Mouse (Mus musculus) CH12.LX (cell line): ENCODE measurements around the gene Cdk8. TPM values are rescaled to one million over a fixed set of nuclear protein-coding genes. Genes with fewer than 3 reads are reported as not detected.

ENCODE experiments used
- DNase-seq: peaks from one replicate; pipeline ENCODE4 v3.0.0-alpha.2; 2013; ENCODE audit errors: extremely low read depth
- H3K27ac ChIP-seq: 2 replicates; pipeline ENCODE4 v1.5.1; 2012; ENCODE audit warnings: low read depth, mild to moderate bottlenecking, control low read depth, moderate library complexity; ENCODE audit not compliant: insufficient read depth
- H3K27me3 ChIP-seq: replicated peaks from 2 replicates; pipeline ENCODE3; 2012; ENCODE audit warnings: inconsistent platforms
- H3K36me3 ChIP-seq, 2 experiments: replicated peaks in 1 of 2; 2 replicates each; pipeline versions ENCODE3 to v1.6.1; 2012; ENCODE audit warnings: inconsistent platforms in 1 of 2, low read length in 1 of 2, mild to moderate bottlenecking in 1 of 2, mixed read lengths in 1 of 2, moderate library complexity in 1 of 2; ENCODE audit not compliant: control insufficient read depth in 1 of 2, insufficient read depth in 1 of 2
- H3K4me1 ChIP-seq, 2 experiments: 2 replicates each; pipeline ENCODE4 v1.6.1; 2012; ENCODE audit warnings: inconsistent platforms in 1 of 2, moderate library complexity in 1 of 2; ENCODE audit not compliant: insufficient read depth in 2 of 2, control insufficient read depth in 1 of 2
- H3K4me2 ChIP-seq: 2 replicates; pipeline ENCODE4 v1.6.1; 2012; ENCODE audit warnings: low read depth, mild to moderate bottlenecking, control low read depth; ENCODE audit not compliant: poor library complexity, insufficient read depth, severe bottlenecking
- H3K4me3 ChIP-seq, 3 experiments: fragments of 150-350 bp in 1 of 3; sonication (generic) in 1 of 3; replicated peaks in 1 of 3; 2 replicates each; pipeline versions ENCODE3 to v1.5.1; 2011 to 2012; ENCODE audit warnings: low read depth in 2 of 3, low read length in 2 of 3, mild to moderate bottlenecking in 2 of 3, moderate library complexity in 2 of 3, control low read depth in 1 of 3, improper control_type of control experiment in 1 of 3, inconsistent platforms in 1 of 3, mixed read lengths in 1 of 3; ENCODE audit not compliant: poor library complexity in 1 of 3
- H3K79me2 ChIP-seq: replicated peaks from 2 replicates; pipeline ENCODE4 v1.6.1; 2012; ENCODE audit warnings: mild to moderate bottlenecking, moderate library complexity; ENCODE audit not compliant: control insufficient read depth, poor library complexity, insufficient read depth, severe bottlenecking; ENCODE audit errors: extremely low read depth
- H3K9ac ChIP-seq: 2 replicates; pipeline ENCODE4 v1.6.1; 2012; ENCODE audit warnings: low read depth, mild to moderate bottlenecking, control low read depth, moderate library complexity; ENCODE audit not compliant: insufficient read depth
- H3K9me3 ChIP-seq: replicated peaks from 2 replicates; pipeline ENCODE3; 2012; ENCODE audit warnings: low read length, inconsistent platforms, mixed read lengths
- BHLHE40 ChIP-seq: IDR thresholded peaks from 2 replicates; pipeline ENCODE4 v1.6.1; 2011; ENCODE audit warnings: mild to moderate bottlenecking, low read depth, low read length, improper control_type of control experiment
- CHD1 ChIP-seq: IDR thresholded peaks from 2 replicates; pipeline ENCODE4 v1.6.1; 2012; ENCODE audit warnings: low read depth, low read length, improper control_type of control experiment, inconsistent platforms
- CHD2 ChIP-seq: IDR thresholded peaks from 2 replicates; pipeline ENCODE4 v1.6.1; 2011; ENCODE audit warnings: low read length, improper control_type of control experiment
- CTCF ChIP-seq, 2 experiments: IDR thresholded peaks in 1 of 2; conservative IDR thresholded peaks in 1 of 2; 2 replicates each; pipeline ENCODE4 v1.5.1; 2011 to 2012; ENCODE audit warnings: low read depth in 2 of 2, low read length in 2 of 2, improper control_type of control experiment in 1 of 2, inconsistent platforms in 1 of 2, mild to moderate bottlenecking in 1 of 2, moderate library complexity in 1 of 2
- E2F4 ChIP-seq: IDR thresholded peaks from 2 replicates; pipeline ENCODE4 v1.6.1; 2011; ENCODE audit warnings: low read depth, low read length, improper control_type of control experiment; ENCODE audit not compliant: insufficient replicate concordance
- ELF1 ChIP-seq: IDR thresholded peaks from 2 replicates; pipeline ENCODE4 v1.6.1; 2014; ENCODE audit warnings: low read depth, mild to moderate bottlenecking, inconsistent platforms, low read length, improper control_type of control experiment
- ETS1 ChIP-seq: conservative IDR thresholded peaks from 2 replicates; pipeline ENCODE4 v1.6.1; 2012; ENCODE audit warnings: low read depth, mild to moderate bottlenecking, inconsistent platforms, low read length, improper control_type of control experiment, moderate library complexity
- GABPA ChIP-seq: IDR thresholded peaks from 2 replicates; pipeline ENCODE4 v1.6.1; 2012; ENCODE audit warnings: low read depth, low read length, improper control_type of control experiment, inconsistent platforms; ENCODE audit not compliant: insufficient replicate concordance
- HCFC1 ChIP-seq: IDR thresholded peaks from 2 replicates; pipeline ENCODE4 v1.6.1; 2012; ENCODE audit warnings: low read depth, mild to moderate bottlenecking, inconsistent platforms, low read length, improper control_type of control experiment
- IRF4 ChIP-seq: IDR thresholded peaks from 2 replicates; pipeline ENCODE4 v1.6.1; 2014; ENCODE audit warnings: low read depth, mild to moderate bottlenecking, inconsistent platforms, low read length, improper control_type of control experiment
- JUND ChIP-seq: conservative IDR thresholded peaks from 2 replicates; pipeline ENCODE4 v1.6.1; 2011; ENCODE audit warnings: low read depth, low read length, improper control_type of control experiment
- KAT2A ChIP-seq: IDR thresholded peaks from 2 replicates; pipeline ENCODE4 v1.6.1; 2012; ENCODE audit warnings: low read length, improper control_type of control experiment, inconsistent platforms; ENCODE audit not compliant: insufficient replicate concordance
- MAX ChIP-seq: IDR thresholded peaks from 2 replicates; pipeline ENCODE4 v1.6.1; 2011; ENCODE audit warnings: low read length, improper control_type of control experiment
- MAZ ChIP-seq: IDR thresholded peaks from 2 replicates; pipeline ENCODE4 v1.6.1; 2012; ENCODE audit warnings: low read depth, mild to moderate bottlenecking, inconsistent platforms, low read length, improper control_type of control experiment, moderate library complexity
- MXI1 ChIP-seq: IDR thresholded peaks from 2 replicates; pipeline ENCODE4 v1.6.1; 2011; ENCODE audit warnings: mild to moderate bottlenecking, low read depth, low read length, improper control_type of control experiment
- MYC ChIP-seq: IDR thresholded peaks from 2 replicates; pipeline ENCODE4 v1.6.1; 2011; ENCODE audit warnings: low read depth, mild to moderate bottlenecking, improper control_type of control experiment, low read length
- NELFE ChIP-seq: IDR thresholded peaks from 2 replicates; pipeline ENCODE4 v1.6.1; 2011; ENCODE audit warnings: low read depth, low read length, improper control_type of control experiment
- NRF1 ChIP-seq: IDR thresholded peaks from 2 replicates; pipeline ENCODE4 v1.6.1; 2014; ENCODE audit warnings: low read depth, mild to moderate bottlenecking, inconsistent platforms, low read length, improper control_type of control experiment, moderate library complexity
- PAX5 ChIP-seq: IDR thresholded peaks from 2 replicates; pipeline ENCODE4 v1.6.1; 2012; ENCODE audit warnings: low read length, inconsistent platforms, mixed read lengths
- POLR2A ChIP-seq: IDR thresholded peaks from 2 replicates; pipeline ENCODE4 v1.6.1; 2011; ENCODE audit warnings: low read depth, mild to moderate bottlenecking, improper control_type of control experiment, low read length
- RAD21 ChIP-seq: IDR thresholded peaks from 2 replicates; pipeline ENCODE4 v1.6.1; 2011; ENCODE audit warnings: low read depth, mild to moderate bottlenecking, low read length, improper control_type of control experiment, moderate library complexity
- RCOR1 ChIP-seq: conservative IDR thresholded peaks from 2 replicates; pipeline ENCODE4 v1.6.1; 2012; ENCODE audit warnings: low read depth, mild to moderate bottlenecking, inconsistent platforms, low read length, improper control_type of control experiment
- SMC3 ChIP-seq: IDR thresholded peaks from 2 replicates; pipeline ENCODE4 v1.6.1; 2011; ENCODE audit warnings: low read depth, low read length, improper control_type of control experiment
- TBP ChIP-seq: conservative IDR thresholded peaks from 2 replicates; pipeline ENCODE4 v1.6.1; 2011; ENCODE audit warnings: low read depth, low read length, improper control_type of control experiment
- TCF12 ChIP-seq: IDR thresholded peaks from 2 replicates; pipeline ENCODE4 v1.6.1; 2014; ENCODE audit warnings: low read depth, mild to moderate bottlenecking, inconsistent platforms, low read length, improper control_type of control experiment
- USF1 ChIP-seq: IDR thresholded peaks from 2 replicates; pipeline ENCODE4 v1.6.1; 2014; ENCODE audit warnings: low read depth, mild to moderate bottlenecking, inconsistent platforms, low read length, improper control_type of control experiment
- USF2 ChIP-seq: conservative IDR thresholded peaks from 2 replicates; pipeline ENCODE4 v1.6.1; 2011; ENCODE audit warnings: low read depth, low read length, improper control_type of control experiment
- ZKSCAN1 ChIP-seq: IDR thresholded peaks from 2 replicates; pipeline ENCODE4 v1.6.1; 2012; ENCODE audit warnings: low read depth, inconsistent platforms, low read length, improper control_type of control experiment, borderline replicate concordance
- ZMIZ1 ChIP-seq: IDR thresholded peaks from 2 replicates; pipeline ENCODE4 v1.6.1; 2012; ENCODE audit warnings: low read depth, mild to moderate bottlenecking, inconsistent platforms, low read length, improper control_type of control experiment
- ZNF384 ChIP-seq: IDR thresholded peaks from 2 replicates; pipeline ENCODE4 v1.6.1; 2012; ENCODE audit warnings: low read depth, low read length, improper control_type of control experiment, inconsistent platforms
- dilution Hi-C: fragments of 300-500 bp; cut with MboI; formaldehyde crosslinking; loops from 2 replicates; pipeline ENCODE4 v1.14.3; 2020; ENCODE audit warnings: low sequenced_read_pairs; ENCODE audit not compliant: extremely low pct_unique_long_range_greater_than_20kb, extremely low pct_ligation_motif_present
- in situ Hi-C: fragments of 300-500 bp; cut with MboI; formaldehyde crosslinking; loops from 3 replicates; pipeline ENCODE4 v1.14.3; 2019; ENCODE audit warnings: low sequenced_read_pairs, low pct_ligation_motif_present, low pct_unique_long_range_greater_than_20kb, mixed read lengths
- polyA plus RNA-seq: library from polyadenylated mRNA; unstranded; fragments of >175 nt; gene quantifications from 2 replicates; pipeline ENCODE4 v1.2.1, GENCODE M21; 2012; ENCODE audit warnings: low read depth; ENCODE audit not compliant: insufficient read length
- total RNA-seq, 2 experiments: library from RNA; depleted of rRNA; stranded (reverse); fragments of 300-350 nt in 1 of 2; fragments of >200 nt in 1 of 2; gene quantifications; 2 replicates each; pipeline ENCODE4 v1.2.3; 2012 to 2014

The Cdk8 gene
- total and polyA plus RNA-seq, 3 experiments: 52.6 to 99.1 (median 69.9) TPM

DNA sequence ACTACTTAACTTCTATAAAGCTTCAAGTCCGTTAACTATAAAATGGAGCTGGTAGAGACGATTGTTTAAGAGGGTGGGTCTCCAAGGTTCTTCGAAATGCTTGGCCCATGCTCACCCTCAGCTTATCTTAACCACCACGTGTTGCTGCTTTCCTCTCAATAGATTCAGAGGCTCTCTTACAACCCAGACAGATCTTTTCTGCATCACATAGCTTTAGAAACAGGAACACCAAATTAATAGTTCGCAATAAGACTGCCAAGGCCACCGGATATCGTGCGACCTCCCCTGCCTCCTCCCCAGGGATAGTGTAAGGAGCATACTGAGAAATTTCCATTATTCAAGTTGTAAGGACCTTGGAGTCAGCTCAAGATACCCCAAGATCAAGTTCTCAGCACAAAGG, 87.4 kb downstream of the Cdk8 start:
- Histone ChIP-seq H3K4me3 (no peak overlapping the region), H3K9me3 (no peaks in the 10 kb centered on the region), H3K79me2 (no peaks in the 10 kb centered on the region)
- TF ChIP-seq CHD1: no peak
- no peak for TF ChIP-seq RAD21
- no peak for TF ChIP-seq BHLHE40
- TF ChIP-seq MAX: no peak
- no peak for TF ChIP-seq MAZ
- no peak for TF ChIP-seq ETS1
- no peak for TF ChIP-seq NELFE
- TF ChIP-seq USF2: no peak
- no peak for TF ChIP-seq NRF1
- no peak for TF ChIP-seq E2F4
- TF ChIP-seq GABPA: no peak
- no peak for TF ChIP-seq RCOR1
- TF ChIP-seq TBP: no peak
- TF ChIP-seq, all 38 proteins: peak for 0
- H3K27ac ChIP-seq: no peak overlapping the region
- H3K4me1 ChIP-seq: no peaks in the 10 kb centered on the region
- H3K9ac ChIP-seq: no peak overlapping the region
- no peak for DNase-seq
- H3K36me3 ChIP-seq: no peaks in the 10 kb centered on the region
- in situ Hi-C loops (no loop called here), dilution Hi-C loops (no loop called here)
- peaks cover 39% of the 10 kb centered on the region for H3K27me3 ChIP-seq
- no peak overlapping the region for H3K4me2 ChIP-seq

DNA sequence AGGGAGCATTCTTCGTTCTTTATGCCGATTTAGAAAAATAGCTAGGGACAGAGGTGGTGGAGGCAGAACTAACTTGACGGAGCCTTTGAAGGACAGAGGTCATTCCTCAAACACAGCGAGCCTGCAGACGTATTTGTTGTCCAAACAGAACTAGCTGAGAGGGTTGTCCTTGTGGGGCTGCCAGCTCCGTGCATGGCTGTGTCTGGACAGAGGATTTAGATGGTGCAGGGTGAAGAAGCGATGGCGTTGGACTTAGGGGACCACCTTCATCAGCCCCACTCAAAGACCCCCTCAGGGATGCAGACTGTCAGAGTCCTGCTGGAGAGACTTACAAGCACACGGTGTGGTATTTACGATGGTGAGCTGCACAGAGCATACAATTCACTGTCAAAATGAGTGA, 97.9 kb downstream of the Cdk8 start:
- DNase-seq: no peak
- H3K36me3 ChIP-seq: no peaks in the 10 kb centered on the region
- no peak for TF ChIP-seq ZNF384
- no peak for TF ChIP-seq RCOR1
- no peak for TF ChIP-seq CTCF (conservative IDR thresholded peaks at IDR 0.05 in 1 of 2, IDR thresholded peaks at IDR 0.05 in 1 of 2; ENCODE audit: low read depth in 2 of 2, low read length in 2 of 2)
- TF ChIP-seq JUND: no peak
- TF ChIP-seq ZKSCAN1: no peak
- no peak for TF ChIP-seq MYC
- no peak for TF ChIP-seq TCF12
- no peak for TF ChIP-seq KAT2A
- no peak for TF ChIP-seq E2F4
- no peak for TF ChIP-seq POLR2A
- no peak for TF ChIP-seq HCFC1
- TF ChIP-seq USF1: no peak
- no peak for TF ChIP-seq IRF4
- no peak for TF ChIP-seq PAX5
- no peak for TF ChIP-seq MAX
- no peak for TF ChIP-seq ELF1
- no peak for TF ChIP-seq SMC3
- TF ChIP-seq ZMIZ1: no peak
- TF ChIP-seq MXI1: no peak
- no peak for TF ChIP-seq CHD2
- TF ChIP-seq, all 38 proteins: peak for 0
- Histone ChIP-seq H3K27ac (no peak overlapping the region), H3K4me1 (0 out of 4 replicates have a peak, but pooled peaks cover 0 to 2% of the 10 kb centered on the region in 2 experiments), H3K9me3 (no peaks in the 10 kb centered on the region), H3K4me3 (no peak overlapping the region), H3K27me3 (peaks cover 47% of the 10 kb centered on the region), H3K9ac (no peak overlapping the region), H3K79me2 (no peaks in the 10 kb centered on the region), H3K4me2 (no peak overlapping the region)
- in situ Hi-C loops (no loop called here), dilution Hi-C loops (no loop called here)
